Comparison of ENCODE assay signal across 8 mouse cellular contexts in the genomic region with DNA sequence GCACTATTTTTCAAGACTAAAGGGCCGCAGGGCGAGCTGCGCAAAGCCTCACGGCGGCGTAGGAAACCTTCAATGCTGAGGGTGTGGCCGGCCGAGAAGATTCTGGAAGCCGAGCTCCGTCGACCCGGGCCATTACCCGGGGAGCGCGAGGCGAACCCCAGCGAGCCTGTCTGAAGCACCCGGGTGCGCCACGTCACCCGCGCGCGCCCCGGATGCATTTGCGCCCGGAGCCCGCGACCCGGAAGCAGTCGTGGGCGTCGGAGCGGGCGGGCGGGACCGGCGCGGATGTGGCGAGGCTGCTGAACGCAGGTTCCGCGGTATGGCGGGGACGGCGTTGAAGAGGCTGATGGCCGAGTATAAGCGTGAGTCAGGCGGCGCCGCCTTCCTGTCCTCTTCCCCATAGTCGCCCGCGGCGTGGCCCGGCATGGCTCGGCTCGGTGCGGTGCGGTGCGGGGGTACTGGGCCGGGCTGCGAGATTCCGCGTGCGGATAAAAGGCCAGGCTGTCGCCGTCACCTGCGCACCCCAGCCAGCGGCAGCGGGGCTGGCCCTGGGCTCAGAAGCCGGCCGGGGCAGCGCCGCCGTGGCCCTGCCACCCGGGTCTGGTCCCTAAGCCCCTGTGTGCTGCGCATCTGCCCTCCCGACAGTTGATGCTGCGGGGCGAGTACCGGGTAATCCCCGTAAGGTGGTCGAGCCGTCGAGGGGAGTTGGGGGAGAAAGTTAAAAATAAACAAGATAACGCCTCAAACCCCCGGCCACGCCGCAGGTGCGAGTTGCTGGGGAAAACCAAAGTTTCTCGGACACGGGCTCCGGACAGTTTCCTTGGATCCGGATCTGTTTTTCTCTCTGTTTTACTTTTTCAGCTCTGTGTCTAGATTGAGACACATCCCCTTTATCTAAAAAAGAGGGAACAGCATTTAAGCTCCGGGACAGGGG. TPM values are rescaled to one million over a fixed set of nuclear protein-coding genes. Genes with fewer than 3 reads are reported as not detected.
DNase-seq lines count a peak whose midpoint lies in the region; ATAC-seq and TF ChIP-seq lines count a peak whose summit lies in the region.

Gene Ube2g2 (plus strand): TSS at position 221 of the 934 bp plus-strand sequence.

- no peak for TF ChIP-seq CTCF in hindbrain, postnatal 0 days (IDR thresholded peaks at IDR 0.05; ENCODE audit: low read depth)

- H3K27me3 ChIP-seq in hindbrain, postnatal 0 days (ENCODE audit: insufficient read depth, low read length) = no peaks in the 10 kb centered on the region
- H3K27me3 ChIP-seq in megakaryocyte, embryonic 14.5 days (replicated peaks) = no peaks in the 10 kb centered on the region

- peak within 1 kb of the TSS; percentile 92 for H3K4me2 ChIP-seq in hindbrain, postnatal 0 days (ENCODE audit: low read depth, low read length)

- DNase-seq in adipocyte (ENCODE audit: low spot score) = peak; percentile 91
- peak; percentile 87 to 88 for DNase-seq in gastrocnemius, adult 8-10 months (ENCODE audit: low spot score in 2 of 2)
- DNase-seq in hindbrain, postnatal 0 days (ENCODE audit: low spot score) = peak; percentile 96
- DNase-seq in left cerebral cortex, adult 9 months (ENCODE audit: low spot score in 2 of 2) = peak; percentile 70 to 90
- DNase-seq in right cerebral cortex, adult 2 months (ENCODE audit: low spot score in 2 of 2) = peak; percentile 85 to 88
- DNase-seq in urinary bladder, postnatal 10 days (ENCODE audit: low spot score) = peak; percentile 74

- peak within 1 kb of the TSS; percentile 95 for H3K4me3 ChIP-seq in hindbrain, postnatal 0 days (ENCODE audit: low read length)
- peak within 1 kb of the TSS; percentile 97 for H3K4me3 ChIP-seq in megakaryocyte, embryonic 14.5 days (replicated peaks)

- WGBS in hindbrain, postnatal 0 days = under 1% methylated on average over 88 of the region's 96 CpGs

- peak within 1 kb of the TSS; percentile 99 for H3K9ac ChIP-seq in hindbrain, postnatal 0 days (replicated peaks; ENCODE audit: low read length)

- peak within 1 kb of the TSS; percentile 85 for H3K27ac ChIP-seq in hindbrain, postnatal 0 days

- H3K4me1 ChIP-seq in hindbrain, postnatal 0 days (ENCODE audit: insufficient read depth, low read length) = peaks cover 12% of the 10 kb centered on the region; the same call in 1 of the 2 replicates
- peaks cover 55% of the 10 kb centered on the region for H3K4me1 ChIP-seq in megakaryocyte, embryonic 14.5 days

- H3K36me3 ChIP-seq in hindbrain, postnatal 0 days (ENCODE audit: insufficient read depth, low read length) = peaks cover 11% of the 10 kb centered on the region; the same call in 1 of the 2 replicates
- H3K36me3 ChIP-seq in megakaryocyte, embryonic 14.5 days (replicated peaks; ENCODE audit: low read length) = peaks cover 51% of the 10 kb centered on the region

- no peaks in the 10 kb centered on the region for H3K9me3 ChIP-seq in hindbrain, postnatal 0 days (ENCODE audit: low read length)
- no peaks in the 10 kb centered on the region for H3K9me3 ChIP-seq in megakaryocyte, embryonic 14.5 days

- peak; percentile 88 for ATAC-seq in common myeloid progenitor, adult 5-6 weeks (replicated peaks; ENCODE audit: low read depth, poor library complexity, severe bottlenecking)
- peak; percentile 88 for ATAC-seq in hindbrain, postnatal 0 days

RNA-seq across cellular contexts. Expression of gene Ube2g2, which starts in this region (rescaled TPM):
- 27.0 and 37.2 TPM in 2 replicates for total RNA-seq in common myeloid progenitor, adult 5-6 weeks (2017)
- total RNA-seq in gastrocnemius, adult 8-10 months (2022) = 100 to 1,000 TPM in 2 of 4 experiments, 10 to 100 TPM in 2; 81.6 to 141 (median 104) TPM
- 45.1 and 48.3 TPM in 2 replicates for total RNA-seq in hindbrain, postnatal 0 days (2014; rRNA removed)
- polyA plus RNA-seq in hindbrain, postnatal 0 days (2015; fragmentation: Nextera tagmentation; extraction: Ambion mirVana) = 65.8 and 73.8 TPM in 2 replicates
- polyA plus RNA-seq in megakaryocyte, embryonic 14.5 days (2012; ENCODE audit: insufficient read depth, low replicate concordance) = 14.2 and 28.4 TPM in 2 replicates

Comparison
In these comparisons a context has a peak if more than half of its experiments do, and no peak if none do; other contexts are left out.
1. Peak in every context shown above with its lines: DNase-seq, ATAC-seq, H3K4me3 ChIP-seq and H3K27ac ChIP-seq.